Mouse (Mus musculus): Measurements from ENCODE around the gene Rasa3. TPM values are rescaled to one million over a fixed set of nuclear protein-coding genes. Genes with fewer than 3 reads are reported as not detected.

The Rasa3 gene
- polyA plus RNA-seq, 1 experiment from 2014 or later = 18.2 TPM

DNA sequence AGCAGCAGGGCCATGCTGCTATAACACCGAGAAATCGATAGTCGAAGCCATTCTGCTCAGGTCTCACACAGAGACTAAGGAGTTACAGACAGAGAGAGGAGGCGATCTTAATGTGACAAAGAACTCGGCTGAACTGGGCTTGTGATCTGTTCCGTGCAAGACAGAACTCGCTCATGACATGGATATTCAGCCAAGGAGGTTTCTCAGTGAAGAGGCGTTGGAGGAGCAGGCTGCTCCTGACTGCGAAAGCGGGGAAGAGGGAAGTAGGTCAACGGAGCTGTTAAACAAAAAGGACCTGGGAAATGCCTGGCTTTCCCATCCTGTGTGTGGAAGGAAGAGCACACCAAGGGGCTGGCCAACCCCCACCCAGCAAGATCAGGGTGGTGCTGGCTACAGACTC is 105.4 kb downstream of the Rasa3 start:
- Histone ChIP-seq H3K4me3 (no peak overlapping the region), H3K9ac (no peak overlapping the region), H3K27me3 (no peaks in the 10 kb centered on the region), H3K27ac (no peak overlapping the region), H3K9me3 (replicated peaks) (no peaks in the 10 kb centered on the region), H3K36me3 (ENCODE audit: poor library complexity, severe bottlenecking) (peaks cover 20% of the 10 kb centered on the region), H3K4me1 (no peaks in the 10 kb centered on the region), H3K4me2 (no peak overlapping the region)
- ATAC-seq = no peak
- 89% methylated on average over 11 of the region's 11 CpGs for WGBS

DNA sequence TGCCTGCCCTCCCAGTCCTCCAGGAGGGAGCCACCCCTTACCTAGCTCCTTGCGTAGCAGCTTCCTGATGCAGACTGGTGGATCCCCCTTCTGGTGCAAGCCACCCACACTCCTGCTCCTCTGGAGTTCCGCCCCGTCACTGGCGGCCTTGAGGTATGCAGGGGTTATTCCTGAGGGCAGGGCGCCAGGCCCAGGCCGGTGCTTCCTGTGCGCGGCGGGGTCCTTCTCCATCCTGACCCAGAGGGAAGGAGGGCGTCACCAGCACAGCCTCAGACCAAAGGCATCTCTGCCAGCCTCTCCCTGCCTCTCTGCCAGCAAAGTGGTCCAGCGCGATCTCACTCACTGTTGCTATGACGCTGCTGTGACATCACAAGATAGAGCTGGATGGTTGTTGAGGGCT is 115.3 kb downstream of the Rasa3 start, which contains the start of gene 1700029H14Rik:
1700029H14Rik (minus strand) TSS at position 344 of the 400 bp plus-strand sequence.
- H3K9me3 ChIP-seq (replicated peaks) = no peaks in the 10 kb centered on the region
- H3K4me2 ChIP-seq = no peak within 1 kb of the TSS
- no peak for ATAC-seq
- 45% methylated on average over 13 of the region's 13 CpGs for WGBS
- no peaks in the 10 kb centered on the region for H3K36me3 ChIP-seq (ENCODE audit: poor library complexity, severe bottlenecking)
- H3K4me1 ChIP-seq = no peaks in the 10 kb centered on the region
- no peaks in the 10 kb centered on the region for H3K27me3 ChIP-seq
- H3K4me3 ChIP-seq = no peak within 1 kb of the TSS
- H3K27ac ChIP-seq = no peak within 1 kb of the TSS
- no peak within 1 kb of the TSS for H3K9ac ChIP-seq

DNA sequence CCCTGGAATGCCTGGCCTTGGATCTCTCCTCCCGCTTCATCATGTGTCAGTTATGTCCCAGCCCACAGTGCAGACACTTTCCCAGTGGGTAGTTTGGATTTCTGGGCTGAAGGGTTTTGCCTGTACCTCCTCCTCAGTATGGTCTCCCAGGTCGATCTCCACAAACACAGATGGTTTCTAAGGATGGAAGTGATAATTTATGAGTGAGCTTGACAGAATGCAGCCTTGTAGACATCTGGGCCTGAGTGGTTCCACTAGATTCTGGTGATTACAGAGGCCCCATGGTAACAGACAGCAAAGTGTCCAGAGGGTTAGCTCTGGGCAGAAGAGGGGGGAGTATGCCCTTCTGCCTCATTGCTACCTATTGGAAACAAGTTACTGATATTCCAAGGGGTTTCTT is 119.9 kb downstream of the Rasa3 start:
- H3K27ac ChIP-seq = no peak overlapping the region
- ATAC-seq = no peak

DNA sequence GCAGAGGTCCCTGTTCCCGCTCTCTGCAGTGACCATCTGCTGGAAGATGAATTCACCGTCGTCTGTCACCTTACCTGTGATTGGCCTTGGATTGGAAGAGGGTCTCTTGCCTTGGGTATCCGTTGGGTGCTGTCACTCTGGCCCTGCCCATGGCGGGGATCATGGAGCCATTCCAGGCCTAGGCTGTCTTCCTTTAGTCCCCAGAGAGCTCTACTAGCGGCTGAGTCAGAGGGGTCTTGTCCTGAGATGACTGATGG is 125.9 kb downstream of the Rasa3 start:
- Histone ChIP-seq H3K36me3 (ENCODE audit: poor library complexity, severe bottlenecking) (no peaks in the 10 kb centered on the region), H3K27ac (no peak overlapping the region), H3K27me3 (no peaks in the 10 kb centered on the region), H3K9ac (no peak overlapping the region), H3K4me3 (no peak overlapping the region), H3K4me1 (no peaks in the 10 kb centered on the region), H3K4me2 (no peak overlapping the region), H3K9me3 (replicated peaks) (no peaks in the 10 kb centered on the region)
- 93% methylated on average over 6 of the region's 6 CpGs for WGBS
- ATAC-seq = no peak

More for the DNA sequence above, 119.9 kb downstream of the Rasa3 start:
- Histone ChIP-seq H3K9me3 (replicated peaks) (no peaks in the 10 kb centered on the region), H3K4me2 (no peak overlapping the region), H3K36me3 (ENCODE audit: poor library complexity, severe bottlenecking) (no peaks in the 10 kb centered on the region), H3K4me3 (no peak overlapping the region), H3K4me1 (no peaks in the 10 kb centered on the region), H3K27me3 (no peaks in the 10 kb centered on the region), H3K9ac (no peak overlapping the region)
- WGBS = 84% methylated on average over 2 of the region's 2 CpGs

DNA sequence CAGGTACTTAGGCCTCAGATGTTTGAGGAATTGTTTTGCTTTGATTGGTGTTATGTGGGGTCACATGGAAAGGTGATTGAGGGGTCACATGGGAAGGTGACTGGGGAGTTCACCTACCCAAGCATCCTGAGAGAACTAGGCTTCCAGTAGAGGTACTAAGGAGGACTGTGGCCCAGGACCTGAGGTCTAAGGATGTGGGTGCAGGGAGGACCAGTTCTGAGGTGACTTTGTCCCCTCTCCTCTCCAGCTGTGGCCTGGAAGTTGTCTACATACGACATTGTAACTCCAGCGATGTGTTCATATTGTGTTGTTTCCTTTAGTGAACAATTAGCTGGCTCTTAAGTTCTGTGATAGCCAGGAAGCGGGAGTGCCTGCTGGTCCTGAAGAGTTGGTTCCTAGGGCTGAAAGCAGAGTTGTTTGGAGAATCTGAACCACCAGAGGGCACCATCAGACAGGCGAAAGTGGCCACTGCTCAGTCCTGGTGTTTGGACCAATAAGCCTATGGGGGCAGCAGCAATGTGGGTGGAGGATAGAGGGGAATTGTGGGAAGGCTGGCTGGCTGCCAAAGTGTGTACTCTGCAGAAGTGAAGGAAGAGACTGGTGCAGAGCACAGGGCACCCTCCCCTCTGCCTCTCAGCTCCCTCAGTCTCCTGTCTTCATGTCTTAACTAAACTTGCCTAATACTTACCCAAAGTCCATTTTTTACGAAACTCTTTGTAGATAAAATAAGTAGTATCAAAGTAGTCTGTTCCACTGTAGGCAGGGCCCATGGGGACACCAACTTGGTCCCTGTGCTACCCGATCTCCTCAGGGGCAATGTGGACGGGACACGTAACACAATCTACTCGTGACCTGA is 126.5 kb downstream of the Rasa3 start:
- no peaks in the 10 kb centered on the region for H3K4me1 ChIP-seq
- no peak overlapping the region for H3K4me2 ChIP-seq
- WGBS = 63% methylated on average over 9 of the region's 9 CpGs
- no peak overlapping the region for H3K9ac ChIP-seq
- no peaks in the 10 kb centered on the region for H3K36me3 ChIP-seq (ENCODE audit: poor library complexity, severe bottlenecking)
- peak; percentile 96 for ATAC-seq
- no peak overlapping the region for H3K4me3 ChIP-seq
- no peak overlapping the region for H3K27ac ChIP-seq
- H3K27me3 ChIP-seq = no peaks in the 10 kb centered on the region
- H3K9me3 ChIP-seq (replicated peaks) = no peaks in the 10 kb centered on the region

DNA sequence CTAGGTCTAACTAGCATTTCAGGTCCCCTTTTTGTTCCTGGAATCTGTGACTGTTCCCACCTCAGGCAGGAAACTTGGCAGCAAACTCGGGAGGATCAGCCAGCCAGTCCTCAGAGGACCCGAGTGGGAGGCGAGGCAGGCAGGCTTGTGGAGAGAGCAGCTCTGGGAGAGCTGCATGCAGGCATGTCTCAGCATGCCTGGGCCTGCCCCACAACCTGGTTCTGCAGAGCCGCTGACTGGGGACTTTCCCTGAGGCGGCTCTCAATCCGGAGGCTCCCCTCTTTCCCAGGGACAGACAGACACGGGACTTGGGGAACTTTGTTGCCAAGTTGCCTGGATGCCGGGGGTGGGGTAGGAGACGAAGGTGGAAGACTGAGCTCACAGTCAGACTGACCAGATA is 128.6 kb downstream of the Rasa3 start:
- ATAC-seq = no peak
- 61% methylated on average over 9 of the region's 9 CpGs for WGBS

DNA sequence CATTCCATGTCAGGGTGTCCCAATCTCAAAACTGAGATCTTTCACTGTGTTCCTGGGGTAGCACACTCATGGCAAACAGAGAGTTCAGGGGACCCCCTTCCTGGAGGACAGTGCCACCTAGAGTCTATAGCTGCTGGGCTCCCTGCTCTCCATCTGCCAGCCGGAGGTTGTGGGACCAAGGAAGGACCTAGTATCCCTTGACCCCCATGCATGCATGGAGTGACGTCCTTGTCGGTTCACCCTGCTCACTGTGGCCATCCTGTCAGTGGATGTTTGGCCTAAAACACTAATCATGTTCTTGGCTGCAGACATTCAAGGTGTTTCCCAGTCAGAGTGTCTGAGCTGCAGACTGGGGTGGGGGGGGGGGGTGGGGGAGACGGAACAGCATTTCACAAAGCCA is 129.2 kb downstream of the Rasa3 start:
- Histone ChIP-seq H3K27ac (no peak overlapping the region), H3K9ac (no peak overlapping the region), H3K4me2 (no peak overlapping the region), H3K36me3 (ENCODE audit: poor library complexity, severe bottlenecking) (no peaks in the 10 kb centered on the region), H3K4me1 (no peaks in the 10 kb centered on the region), H3K9me3 (replicated peaks) (0 out of 2 replicates have a peak, but pooled peaks cover 5% of the 10 kb centered on the region), H3K4me3 (no peak overlapping the region), H3K27me3 (no peaks in the 10 kb centered on the region)
- 65% methylated on average over 4 of the region's 4 CpGs for WGBS
- ATAC-seq = no peak

More for the DNA sequence above, 128.6 kb downstream of the Rasa3 start:
- no peaks in the 10 kb centered on the region for H3K27me3 ChIP-seq
- H3K4me3 ChIP-seq = no peak overlapping the region
- no peak overlapping the region for H3K4me2 ChIP-seq
- no peak overlapping the region for H3K27ac ChIP-seq
- 0 out of 2 replicates have a peak, but pooled peaks cover 5% of the 10 kb centered on the region for H3K9me3 ChIP-seq (replicated peaks)
- H3K36me3 ChIP-seq (ENCODE audit: poor library complexity, severe bottlenecking) = no peaks in the 10 kb centered on the region
- H3K4me1 ChIP-seq = no peaks in the 10 kb centered on the region
- H3K9ac ChIP-seq = no peak overlapping the region

DNA sequence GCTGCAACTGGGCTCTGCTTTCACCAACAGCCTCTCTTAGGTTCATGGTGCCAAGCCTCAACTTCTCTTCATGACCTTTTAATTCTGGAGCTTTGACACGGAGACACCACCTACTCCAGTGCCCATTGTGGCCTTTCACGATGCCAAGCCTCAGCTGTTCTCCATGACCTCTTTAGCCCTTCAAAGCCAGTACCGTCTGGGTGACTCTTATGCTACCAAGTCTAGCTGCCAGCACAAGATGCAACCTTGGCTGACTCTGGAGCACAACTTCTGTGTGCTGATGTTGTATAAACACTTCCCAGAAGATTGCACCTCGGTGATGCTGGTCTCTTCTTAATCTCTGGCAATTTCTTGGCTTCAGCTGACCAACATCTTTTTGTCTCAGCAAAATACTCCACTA is 131.0 kb downstream of the Rasa3 start:
- Histone ChIP-seq H3K9ac (no peak overlapping the region), H3K9me3 (replicated peaks) (0 out of 2 replicates have a peak, but pooled peaks cover 5% of the 10 kb centered on the region), H3K4me2 (no peak overlapping the region), H3K4me3 (no peak overlapping the region), H3K4me1 (no peaks in the 10 kb centered on the region), H3K27ac (no peak overlapping the region), H3K36me3 (ENCODE audit: poor library complexity, severe bottlenecking) (no peaks in the 10 kb centered on the region), H3K27me3 (no peaks in the 10 kb centered on the region)
- 81% methylated on average over 4 of the region's 4 CpGs for WGBS
- no peak for ATAC-seq

DNA sequence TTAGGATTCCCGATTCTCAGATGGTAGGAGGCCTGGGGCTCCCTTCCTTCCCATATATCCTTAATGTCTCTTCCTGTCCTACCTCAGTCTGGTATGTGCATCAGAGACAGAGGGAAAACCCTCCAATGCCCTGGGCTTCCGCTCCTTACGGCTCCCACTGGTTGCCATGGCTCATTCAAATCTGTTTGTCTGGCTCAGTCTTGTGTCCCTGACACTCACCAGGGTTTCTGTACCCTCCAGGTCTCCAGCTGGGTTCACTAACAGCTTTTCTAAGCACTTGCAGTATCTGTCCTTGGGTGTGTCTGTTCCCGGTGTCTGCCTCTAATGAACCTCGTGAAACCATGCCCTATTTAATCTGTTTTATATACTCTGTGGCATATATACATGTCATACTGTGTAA is 135.9 kb downstream of the Rasa3 start:
- Histone ChIP-seq H3K9me3 (replicated peaks) (0 out of 2 replicates have a peak, but pooled peaks cover 5% of the 10 kb centered on the region), H3K36me3 (ENCODE audit: poor library complexity, severe bottlenecking) (no peaks in the 10 kb centered on the region), H3K4me2 (no peak overlapping the region), H3K4me3 (no peak overlapping the region), H3K27ac (no peak overlapping the region), H3K4me1 (no peaks in the 10 kb centered on the region), H3K27me3 (no peaks in the 10 kb centered on the region), H3K9ac (no peak overlapping the region)
- no peak for ATAC-seq
- WGBS = 76% methylated on average over 5 of the region's 5 CpGs

DNA sequence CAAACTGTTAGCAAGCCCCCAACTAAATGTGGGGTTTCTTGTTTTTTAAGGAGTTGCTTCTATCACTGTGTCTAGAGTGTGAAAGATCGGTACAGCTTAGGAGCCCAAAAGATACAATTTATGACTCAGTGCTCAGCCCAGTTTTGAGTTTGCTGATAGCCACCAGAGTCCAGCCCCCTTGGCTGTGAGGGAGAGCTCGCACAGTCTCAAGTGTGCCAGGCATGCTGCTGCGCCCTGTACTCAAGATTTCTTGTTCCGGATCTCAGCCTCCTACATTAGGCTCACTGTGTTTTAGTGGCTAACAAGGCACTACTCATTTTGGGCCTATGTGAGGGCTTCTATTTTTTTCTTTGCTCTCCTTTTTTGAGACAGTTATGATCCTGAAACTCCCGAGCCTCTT is 137.3 kb downstream of the Rasa3 start:
- Histone ChIP-seq H3K4me3 (no peak overlapping the region), H3K36me3 (ENCODE audit: poor library complexity, severe bottlenecking) (no peaks in the 10 kb centered on the region), H3K27ac (no peak overlapping the region), H3K4me1 (no peaks in the 10 kb centered on the region), H3K9ac (no peak overlapping the region), H3K9me3 (replicated peaks) (0 out of 2 replicates have a peak, but pooled peaks cover 3% of the 10 kb centered on the region), H3K4me2 (no peak overlapping the region), H3K27me3 (no peaks in the 10 kb centered on the region)
- WGBS = 86% methylated on average over 5 of the region's 5 CpGs
- ATAC-seq = no peak

DNA sequence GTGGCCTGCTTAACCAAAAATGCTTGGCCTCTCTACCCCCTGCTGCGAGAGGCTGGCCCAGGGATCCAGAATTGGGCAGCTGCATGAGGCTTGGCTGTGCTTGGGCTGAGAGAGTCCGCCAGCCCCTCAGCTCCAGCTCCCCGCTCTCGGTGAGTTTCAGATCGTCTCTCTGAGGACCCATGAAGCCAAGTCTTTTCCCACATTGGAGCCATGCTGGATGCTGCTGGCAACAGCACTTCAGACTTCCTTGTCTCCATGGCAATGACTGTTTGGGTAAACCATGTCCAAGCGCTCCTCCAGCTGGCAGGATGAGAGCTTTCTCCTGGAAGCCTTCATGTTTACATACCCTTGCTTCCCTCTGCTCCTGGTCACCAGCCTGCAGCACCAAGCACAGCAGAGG is 138.6 kb downstream of the Rasa3 start:
- no peaks in the 10 kb centered on the region for H3K36me3 ChIP-seq (ENCODE audit: poor library complexity, severe bottlenecking)
- ATAC-seq = peak; percentile 21; the same call in 1 of the 2 replicates
- no peak overlapping the region for H3K9ac ChIP-seq
- 65% methylated on average over 6 of the region's 6 CpGs for WGBS
- no peak overlapping the region for H3K4me2 ChIP-seq
- no peaks in the 10 kb centered on the region for H3K27me3 ChIP-seq
- H3K27ac ChIP-seq = no peak overlapping the region
- no peaks in the 10 kb centered on the region for H3K4me1 ChIP-seq
- H3K4me3 ChIP-seq = no peak overlapping the region
- no peaks in the 10 kb centered on the region for H3K9me3 ChIP-seq (replicated peaks)

DNA sequence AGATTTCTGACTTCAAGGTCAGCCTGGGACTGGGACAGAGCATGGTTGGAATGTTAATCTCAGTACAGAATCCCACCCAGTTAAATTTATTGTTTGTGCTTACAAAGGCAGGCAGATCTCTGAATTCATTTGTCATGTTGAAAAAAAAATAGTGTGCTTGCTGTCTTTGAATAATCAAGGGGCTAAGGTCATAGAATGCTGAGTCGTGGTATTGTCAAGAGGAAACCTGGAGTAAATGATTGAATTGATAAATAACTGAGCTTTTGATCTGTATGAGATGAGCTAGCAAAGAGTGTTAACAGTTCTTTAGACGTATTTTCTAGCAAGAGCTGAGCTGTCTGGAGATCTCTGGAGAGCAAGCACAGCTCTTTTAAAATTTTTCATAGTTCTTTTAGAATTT is 140.3 kb downstream of the Rasa3 start:
- H3K4me1 ChIP-seq = no peaks in the 10 kb centered on the region
- H3K36me3 ChIP-seq (ENCODE audit: poor library complexity, severe bottlenecking) = no peaks in the 10 kb centered on the region
- no peaks in the 10 kb centered on the region for H3K27me3 ChIP-seq
- H3K27ac ChIP-seq = no peak overlapping the region
- H3K4me3 ChIP-seq = no peak overlapping the region
- 53% methylated on average over 2 of the region's 2 CpGs for WGBS
- ATAC-seq = no peak
- H3K9me3 ChIP-seq (replicated peaks) = no peaks in the 10 kb centered on the region
- H3K4me2 ChIP-seq = no peak overlapping the region
- H3K9ac ChIP-seq = no peak overlapping the region

DNA sequence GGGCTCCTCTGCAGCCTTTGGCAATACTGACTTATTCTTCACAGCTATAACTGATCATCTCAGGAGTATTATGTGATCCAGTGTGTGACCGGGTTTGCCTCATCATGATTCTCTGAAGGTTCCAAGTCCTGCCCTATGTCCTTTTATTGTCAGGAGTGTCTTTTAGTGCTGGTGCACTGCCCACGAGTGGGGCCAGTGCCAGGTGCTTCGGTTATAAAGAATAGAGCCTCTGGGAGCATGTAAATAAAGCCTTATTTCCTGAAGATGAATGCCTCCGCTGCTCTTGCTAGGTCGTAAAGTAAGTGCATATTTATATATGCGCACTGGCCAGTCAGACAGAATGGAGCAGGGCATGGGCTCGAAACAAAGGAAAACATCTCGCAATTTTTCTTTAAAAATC is 144.3 kb downstream of the Rasa3 start:
- H3K27me3 ChIP-seq = no peaks in the 10 kb centered on the region
- no peak for ATAC-seq
- no peak overlapping the region for H3K4me3 ChIP-seq
- H3K9ac ChIP-seq = no peak overlapping the region
- H3K9me3 ChIP-seq (replicated peaks) = no peaks in the 10 kb centered on the region
- WGBS = 77% methylated on average over 8 of the region's 8 CpGs
- H3K27ac ChIP-seq = no peak overlapping the region
- H3K36me3 ChIP-seq (ENCODE audit: poor library complexity, severe bottlenecking) = no peaks in the 10 kb centered on the region
- no peak overlapping the region for H3K4me2 ChIP-seq
- peaks cover 27% of the 10 kb centered on the region for H3K4me1 ChIP-seq
